Mouse (Mus musculus) monocyte, adult 2 months (primary cell): ENCODE measurements around the gene Bcar3.

Source experiments
- DNase-seq, 2 experiments: peaks; one replicate each; pipeline ENCODE4 v3.0.0; 2022; ENCODE audit warnings: low spot score in 2 of 2, low read depth in 1 of 2

Bcar3 gene

GRCm38 (mm10) chr3:122547469-122547868 lies 253.5 kb downstream of the Bcar3 start:
- DNase-seq = no peak

- DNase-seq = no peak
These were observed 257.2 kb downstream of the Bcar3 start for GRCm38 (mm10) chr3:122551174-122551573.

GRCm38 (mm10) chr3:122557766-122558165 lies 263.8 kb downstream of the Bcar3 start:
- no peak for DNase-seq

- no peak for DNase-seq
These were observed 271.3 kb downstream of the Bcar3 start for GRCm38 (mm10) chr3:122565285-122565684.

- DNase-seq = no peak
These were observed 272.2 kb downstream of the Bcar3 start for GRCm38 (mm10) chr3:122566112-122566511.

GRCm38 (mm10) chr3:122566549-122566948 lies 272.6 kb downstream of the Bcar3 start:
- DNase-seq = peak; percentile 2 to 7

- DNase-seq = no peak
These were observed 279.7 kb downstream of the Bcar3 start for GRCm38 (mm10) chr3:122573426-122574286.

GRCm38 (mm10) chr3:122574921-122575320 lies 281.0 kb downstream of the Bcar3 start:
- DNase-seq = no peak

- no peak for DNase-seq
These were observed 283.4 kb downstream of the Bcar3 start for GRCm38 (mm10) chr3:122577360-122577759.
